Mouse (Mus musculus): ENCODE measurements at regions not wholly inside any gene's neighbourhood (a gene's known extent, or its start where the extent isn't known, plus 50 kb on each side); places are given as distances from the start of the nearest gene placed in this dataset.

DNA sequence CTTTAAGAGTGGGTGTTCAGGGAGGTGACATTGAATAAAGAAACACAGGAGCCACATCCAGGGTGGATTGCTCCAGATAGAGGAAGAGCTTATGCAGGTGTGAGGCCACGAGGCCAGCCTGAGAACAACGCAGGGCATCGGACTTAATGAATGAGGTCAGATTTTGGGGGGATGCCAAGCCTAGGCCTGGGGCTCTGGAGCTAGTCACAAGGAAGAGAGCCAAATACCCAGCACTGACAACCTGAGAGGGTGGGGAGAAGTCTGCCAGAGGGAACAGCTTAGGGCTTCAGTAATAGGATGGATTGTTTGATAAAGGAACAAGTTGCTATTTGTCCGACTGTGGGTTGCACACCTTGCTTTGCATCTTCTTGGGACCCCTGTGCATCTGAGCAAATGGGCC, 203.1 kb upstream of the Hes1 start:
- no peak for ATAC-seq (ENCODE audit: insufficient read depth)
- Histone ChIP-seq H3K9me3 (ENCODE audit: control insufficient read depth, low read length) (no peaks in the 10 kb centered on the region), H3K36me3 (replicated peaks; ENCODE audit: control insufficient read depth, insufficient read depth, low read depth) (no peaks in the 10 kb centered on the region), H3K4me3 (ENCODE audit: insufficient read depth in 1 of 2, low read depth in 2 of 2, low read length in 2 of 2) (no peak overlapping the region), H3K4me1 (replicated peaks; ENCODE audit: control insufficient read depth in 2 of 2, insufficient read depth in 2 of 2, low read length in 1 of 2) (peaks cover 0 to 2% of the 10 kb centered on the region in 2 experiments; a peak in 1 of 4 replicates), H3K9ac (replicated peaks) (no peak overlapping the region), H3K27ac (no peak overlapping the region), H3K4me2 (ENCODE audit: low read depth) (no peak overlapping the region), H3K27me3 (ENCODE audit: control insufficient read depth, insufficient read depth, low read length) (no peaks in the 10 kb centered on the region)
- no peak for DNase-seq (ENCODE audit: low read depth in 3 of 3, low spot score in 3 of 3)
- TF ChIP-seq CTCF (IDR thresholded peaks at IDR 0.05; ENCODE audit: low read depth), result no peak
- TF ChIP-seq EP300 (IDR thresholded peaks at IDR 0.05; ENCODE audit: low read depth), result no peak
- WGBS (ENCODE audit: insufficient replicate concordance), result 46% methylated on average over 4 of the region's 4 CpGs

DNA sequence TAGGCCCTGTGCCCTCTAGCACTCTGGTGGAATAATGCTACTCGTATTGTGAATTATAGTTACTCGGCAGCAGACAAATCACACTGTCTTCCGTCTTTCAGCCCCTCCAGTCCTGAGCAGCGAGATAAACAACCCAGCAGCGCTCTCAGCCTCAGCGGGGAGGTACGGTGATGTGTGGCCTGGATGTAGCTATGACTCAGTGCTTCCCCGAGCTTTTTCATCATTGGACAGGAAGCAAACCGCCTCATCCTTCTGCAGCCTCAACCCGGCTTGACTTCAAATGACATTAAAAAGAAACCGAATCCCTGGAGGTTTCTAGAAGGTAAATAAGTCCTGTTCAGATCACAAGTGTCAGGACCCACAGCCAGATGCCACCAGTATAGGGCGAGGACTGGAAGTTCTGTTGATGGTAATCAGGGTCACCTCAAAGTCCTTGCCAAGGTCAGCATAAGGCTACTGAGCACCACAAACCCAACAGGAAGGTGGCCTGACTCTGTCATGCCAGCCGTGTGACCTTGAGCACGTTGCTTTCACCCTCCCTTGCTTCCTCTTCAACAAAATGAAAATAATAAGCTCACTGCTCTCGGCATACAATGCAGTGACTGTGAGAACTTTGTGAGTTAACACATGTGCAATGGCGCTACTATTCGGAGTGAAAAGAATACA, 199.0 kb upstream of the Hes1 start:
- H3K4me3 ChIP-seq (ENCODE audit: insufficient read depth in 1 of 2, low read depth in 2 of 2, low read length in 2 of 2), result no peak overlapping the region
- H3K36me3 ChIP-seq (replicated peaks; ENCODE audit: control insufficient read depth, insufficient read depth, low read depth), result no peaks in the 10 kb centered on the region
- DNase-seq (ENCODE audit: low read depth in 3 of 3, low spot score in 3 of 3) (no peak), ATAC-seq (ENCODE audit: insufficient read depth) (no peak)
- no peak overlapping the region for H3K9ac ChIP-seq (replicated peaks)
- H3K27me3 ChIP-seq (ENCODE audit: control insufficient read depth, insufficient read depth, low read length), result no peaks in the 10 kb centered on the region
- no peak overlapping the region for H3K4me2 ChIP-seq (ENCODE audit: low read depth)
- no peaks in the 10 kb centered on the region for H3K9me3 ChIP-seq (ENCODE audit: control insufficient read depth, low read length)
- peaks cover 0 to 2% of the 10 kb centered on the region in 2 experiments; a peak in 1 of 4 replicates for H3K4me1 ChIP-seq (replicated peaks; ENCODE audit: control insufficient read depth in 2 of 2, insufficient read depth in 2 of 2, low read length in 1 of 2)
- H3K27ac ChIP-seq, result no peak overlapping the region
- TF ChIP-seq EP300 (IDR thresholded peaks at IDR 0.05; ENCODE audit: low read depth), result no peak
- no peak for TF ChIP-seq CTCF (IDR thresholded peaks at IDR 0.05; ENCODE audit: low read depth)
- 39% methylated on average over 17 of the region's 17 CpGs for whole genome bisulfite sequencing (ENCODE audit: insufficient replicate concordance)

DNA sequence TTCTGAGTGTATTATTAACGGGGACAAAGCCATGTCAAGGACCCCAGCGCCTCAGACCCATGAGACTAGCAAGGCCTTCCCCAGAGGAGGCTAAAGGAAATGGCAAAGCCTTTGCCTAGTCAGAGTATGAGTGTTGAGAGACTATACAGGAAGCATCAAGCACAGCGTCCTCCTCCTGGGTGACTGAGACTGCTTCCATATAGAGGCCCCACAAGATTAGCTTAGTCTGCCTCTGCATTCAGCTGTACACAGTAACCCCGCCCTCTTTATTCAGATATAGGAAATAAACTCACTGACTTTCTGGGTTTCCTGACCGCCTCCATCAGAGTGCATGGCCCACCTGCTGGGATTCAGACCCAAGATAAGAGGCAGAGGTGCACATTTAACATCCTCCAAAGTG, 192.8 kb upstream of the Hes1 start:
- H3K9ac ChIP-seq (replicated peaks), result no peak overlapping the region
- no peaks in the 10 kb centered on the region for H3K27me3 ChIP-seq (ENCODE audit: control insufficient read depth, insufficient read depth, low read length)
- H3K4me1 ChIP-seq (replicated peaks; ENCODE audit: control insufficient read depth in 2 of 2, insufficient read depth in 2 of 2, low read length in 1 of 2), result no peaks in the 10 kb centered on the region
- ATAC-seq (ENCODE audit: insufficient read depth) (no peak), DNase-seq (ENCODE audit: low read depth in 3 of 3, low spot score in 3 of 3) (no peak)
- no peak overlapping the region for H3K27ac ChIP-seq
- H3K4me3 ChIP-seq (ENCODE audit: insufficient read depth in 1 of 2, low read depth in 2 of 2, low read length in 2 of 2), result no peak overlapping the region
- H3K4me2 ChIP-seq (ENCODE audit: low read depth), result no peak overlapping the region
- no peaks in the 10 kb centered on the region for H3K9me3 ChIP-seq (ENCODE audit: control insufficient read depth, low read length)
- 55% methylated on average over 5 of the region's 5 CpGs for WGBS (ENCODE audit: insufficient replicate concordance)
- TF ChIP-seq CTCF (IDR thresholded peaks at IDR 0.05; ENCODE audit: low read depth), result no peak
- no peak for TF ChIP-seq EP300 (IDR thresholded peaks at IDR 0.05; ENCODE audit: low read depth)
- H3K36me3 ChIP-seq (replicated peaks; ENCODE audit: control insufficient read depth, insufficient read depth, low read depth), result no peaks in the 10 kb centered on the region

DNA sequence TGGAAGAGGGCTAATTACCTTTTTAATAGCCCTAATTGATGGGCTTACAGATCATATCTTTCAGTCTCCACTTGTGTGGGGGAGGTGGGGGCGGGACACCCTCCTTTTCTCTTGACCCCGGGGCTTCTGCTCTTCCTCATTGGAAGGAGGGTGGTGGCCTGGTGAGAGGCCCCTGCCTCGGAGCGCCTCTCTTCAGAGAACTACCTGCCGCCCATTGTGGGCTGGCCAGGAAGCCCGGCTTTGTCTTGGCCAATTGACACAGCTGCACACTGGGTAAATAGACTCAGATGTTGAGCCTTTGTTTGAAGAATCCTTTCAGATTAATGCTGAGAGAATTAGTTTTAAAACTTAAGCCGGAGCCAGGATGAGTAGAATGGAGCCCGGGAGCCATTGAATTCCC, 188.0 kb upstream of the Hes1 start:
- Histone ChIP-seq H3K9me3 (ENCODE audit: control insufficient read depth, low read length) (no peaks in the 10 kb centered on the region), H3K4me2 (ENCODE audit: low read depth) (no peak overlapping the region), H3K9ac (replicated peaks) (no peak overlapping the region), H3K4me3 (ENCODE audit: insufficient read depth in 1 of 2, low read depth in 2 of 2, low read length in 2 of 2) (no peak overlapping the region), H3K27ac (no peak overlapping the region), H3K4me1 (replicated peaks; ENCODE audit: control insufficient read depth in 2 of 2, insufficient read depth in 2 of 2, low read length in 1 of 2) (0 out of 4 replicates have a peak, but pooled peaks cover 0 to 3% of the 10 kb centered on the region in 2 experiments), H3K36me3 (replicated peaks; ENCODE audit: control insufficient read depth, insufficient read depth, low read depth) (no peaks in the 10 kb centered on the region), H3K27me3 (ENCODE audit: control insufficient read depth, insufficient read depth, low read length) (no peaks in the 10 kb centered on the region; the same call in 1 of the 2 replicates)
- ATAC-seq (ENCODE audit: insufficient read depth) (no peak), DNase-seq (ENCODE audit: low read depth in 3 of 3, low spot score in 3 of 3) (no peak)
- no peak for TF ChIP-seq CTCF (IDR thresholded peaks at IDR 0.05; ENCODE audit: low read depth)
- WGBS (ENCODE audit: insufficient replicate concordance), result 35% methylated on average over 8 of the region's 8 CpGs

DNA sequence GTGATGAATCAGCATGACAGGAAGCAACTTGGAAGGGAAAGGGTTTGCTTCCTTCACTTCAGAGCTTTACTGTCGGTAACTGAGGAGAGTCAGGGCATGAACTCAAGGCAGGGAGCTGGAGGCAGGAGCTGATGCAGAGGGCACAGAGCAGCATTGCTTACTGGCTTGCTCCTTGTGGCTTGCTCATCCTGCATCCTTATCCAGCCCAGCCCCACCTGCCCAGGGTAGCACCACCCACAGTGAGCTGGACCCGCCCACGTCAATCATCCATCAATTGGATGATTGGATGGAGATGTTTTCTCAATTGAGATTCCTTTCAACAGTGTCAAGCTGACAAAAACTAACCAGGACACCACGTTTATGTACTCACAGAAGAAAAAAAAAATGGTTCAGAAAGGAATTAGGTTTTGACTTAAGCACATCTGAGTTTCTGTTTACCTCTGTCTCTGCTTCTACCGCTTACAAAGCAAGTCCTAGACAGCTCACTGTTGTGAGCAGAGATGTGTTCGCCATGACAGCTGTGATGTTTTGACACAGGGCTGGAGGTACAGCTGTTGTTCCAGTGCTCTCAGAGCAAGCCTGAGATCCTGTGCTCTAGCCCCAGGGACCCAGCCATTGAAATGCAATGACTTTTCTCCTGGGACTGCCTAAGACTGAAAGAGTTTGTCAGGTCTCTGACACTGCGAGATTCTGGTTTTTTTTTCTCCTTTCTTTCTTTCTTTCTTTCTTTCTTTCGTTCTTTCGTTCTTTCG, 186.6 kb upstream of the Hes1 start:
- Histone ChIP-seq H3K4me2 (ENCODE audit: low read depth) (no peak overlapping the region), H3K27me3 (ENCODE audit: control insufficient read depth, insufficient read depth, low read length) (no peaks in the 10 kb centered on the region; the same call in 1 of the 2 replicates), H3K27ac (no peak overlapping the region), H3K4me1 (replicated peaks; ENCODE audit: control insufficient read depth in 2 of 2, insufficient read depth in 2 of 2, low read length in 1 of 2) (peaks cover 0 to 6% of the 10 kb centered on the region in 2 experiments; a peak in 1 of 4 replicates), H3K4me3 (ENCODE audit: insufficient read depth in 1 of 2, low read depth in 2 of 2, low read length in 2 of 2) (no peak overlapping the region), H3K9me3 (ENCODE audit: control insufficient read depth, low read length) (no peaks in the 10 kb centered on the region), H3K9ac (replicated peaks) (no peak overlapping the region), H3K36me3 (replicated peaks; ENCODE audit: control insufficient read depth, insufficient read depth, low read depth) (no peaks in the 10 kb centered on the region)
- no peak for ATAC-seq (ENCODE audit: insufficient read depth)
- TF ChIP-seq CTCF (IDR thresholded peaks at IDR 0.05; ENCODE audit: low read depth) (no peak), EP300 (IDR thresholded peaks at IDR 0.05; ENCODE audit: low read depth) (no peak)
- DNase-seq (ENCODE audit: low read depth in 3 of 3, low spot score in 3 of 3), result no peak
- 35% methylated on average over 10 of the region's 10 CpGs for WGBS (ENCODE audit: insufficient replicate concordance)
